Mouse (Mus musculus): Measurements from ENCODE around the gene Sash1.

Gene Sash1

DNA sequence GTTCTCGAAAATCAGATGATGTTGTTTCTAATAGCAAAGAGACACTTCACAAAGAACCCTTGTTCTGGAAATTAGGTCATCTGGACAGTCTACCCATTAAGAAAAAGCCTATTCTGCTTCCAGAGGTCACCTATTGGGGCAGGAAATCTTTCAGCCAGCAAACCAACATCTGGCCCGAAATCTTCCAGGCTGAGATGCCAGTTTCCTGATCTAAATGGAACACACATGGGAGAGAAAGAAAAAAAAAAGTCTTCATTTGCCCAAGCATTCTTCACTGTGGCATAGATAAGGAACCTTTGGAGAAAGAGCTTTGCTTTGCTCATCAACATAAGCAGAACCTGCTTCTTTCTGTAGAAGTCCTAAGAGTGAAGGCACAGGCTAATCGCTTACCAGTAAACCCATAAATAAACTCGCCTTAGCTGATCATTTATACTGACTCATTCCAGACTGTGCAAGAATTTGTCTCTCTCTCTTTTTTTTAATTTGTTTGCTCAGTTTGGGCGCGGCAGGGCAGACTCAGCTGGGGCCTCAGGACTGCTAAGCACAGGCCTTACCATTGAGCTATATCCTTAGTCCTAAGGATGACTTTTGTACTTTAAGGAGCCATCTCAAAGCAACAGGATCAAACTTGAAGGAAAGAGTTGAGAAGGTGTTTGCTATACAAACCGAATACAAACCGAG, 13.1 kb upstream of the Sash1 start:
- no peak for DNase-seq

DNA sequence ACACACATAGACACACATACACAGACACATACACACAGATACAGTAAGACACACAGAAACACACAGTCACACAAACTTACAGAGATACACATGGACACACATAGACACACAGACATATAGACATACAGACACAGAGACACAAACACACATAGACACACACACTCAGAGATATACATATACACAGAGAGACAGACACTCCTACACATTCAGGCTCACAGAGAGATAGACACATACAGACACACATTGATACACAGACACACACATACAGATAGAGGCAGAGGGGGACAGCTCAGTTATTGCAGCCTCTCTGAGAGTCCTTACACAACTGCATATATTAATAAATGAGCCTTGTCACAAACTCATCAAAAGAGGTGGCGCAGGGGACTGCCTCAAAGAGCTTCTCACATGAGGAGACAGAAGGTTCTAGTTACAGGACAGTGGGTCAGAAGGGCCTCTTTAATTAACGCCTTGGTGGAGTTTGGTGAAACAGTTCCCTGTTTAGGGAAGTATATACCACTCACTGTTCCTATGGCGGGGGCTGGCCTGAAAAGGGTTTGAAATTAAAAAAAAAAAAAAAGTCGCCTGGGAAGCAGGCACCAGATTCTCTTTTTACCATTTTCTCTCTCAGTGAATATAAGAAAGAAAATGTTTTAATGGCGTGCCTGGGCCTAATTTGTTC, 12.4 kb upstream of the Sash1 start:
- DNase-seq: no peak

GRCm38 (mm10) chr10:8894965-8895515, 9.2 kb upstream of the Sash1 start:
- no peak for DNase-seq

GRCm38 (mm10) chr10:8890511-8890910, 4.6 kb upstream of the Sash1 start:
- no peak for DNase-seq

DNA sequence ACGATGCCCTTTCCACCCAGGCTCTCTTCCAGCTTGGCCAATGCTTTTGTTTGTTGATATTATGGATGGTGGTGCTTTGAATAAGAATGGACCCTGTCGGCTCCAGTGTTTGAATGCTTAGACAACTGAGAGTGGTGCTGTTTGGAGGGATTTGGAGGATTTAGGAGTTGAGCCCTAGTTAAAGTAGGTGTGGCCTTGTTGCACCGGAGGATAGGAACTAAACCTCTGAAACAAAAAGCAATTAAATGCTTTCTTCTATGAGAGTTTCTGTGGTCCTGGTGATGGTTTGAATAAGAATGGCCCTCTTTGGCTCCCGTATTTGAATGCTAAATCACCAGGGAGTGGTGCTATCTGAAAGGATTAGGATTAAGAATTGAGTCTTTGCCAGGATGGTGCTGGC, 3.5 kb upstream of the Sash1 start:
- no peak for DNase-seq

GRCm38 (mm10) chr10:8886528-8886854, 621 bp upstream of the Sash1 start:
- DNase-seq: no peak

GRCm38 (mm10) chr10:8885201-8885600, 669 bp downstream of the Sash1 start:
- no peak for DNase-seq

DNA sequence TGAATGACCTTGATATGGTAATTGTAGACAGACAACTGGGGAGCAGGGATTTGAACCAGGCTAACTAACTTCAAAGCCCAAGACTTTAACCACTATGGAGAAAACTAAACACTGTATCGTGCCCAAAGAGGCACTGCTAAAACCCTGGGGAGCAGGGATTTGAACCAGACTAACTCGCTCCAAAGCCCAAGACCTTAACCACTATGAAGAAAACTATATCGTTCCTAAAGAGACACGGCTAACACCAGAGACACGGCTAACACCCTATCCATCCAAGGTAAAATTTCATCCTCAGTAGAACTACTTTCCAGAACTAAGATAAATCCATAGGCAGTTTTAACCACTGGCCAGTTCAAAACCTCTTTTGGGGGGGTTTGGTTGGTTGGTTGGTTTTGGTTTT, 1.3 kb downstream of the Sash1 start:
- no peak for DNase-seq

GRCm38 (mm10) chr10:8883686-8884085, 2.2 kb downstream of the Sash1 start:
- DNase-seq: no peak

- no peak for DNase-seq
Observed at GRCm38 (mm10) chr10:8881736-8882135, 4.1 kb downstream of the Sash1 start.

DNA sequence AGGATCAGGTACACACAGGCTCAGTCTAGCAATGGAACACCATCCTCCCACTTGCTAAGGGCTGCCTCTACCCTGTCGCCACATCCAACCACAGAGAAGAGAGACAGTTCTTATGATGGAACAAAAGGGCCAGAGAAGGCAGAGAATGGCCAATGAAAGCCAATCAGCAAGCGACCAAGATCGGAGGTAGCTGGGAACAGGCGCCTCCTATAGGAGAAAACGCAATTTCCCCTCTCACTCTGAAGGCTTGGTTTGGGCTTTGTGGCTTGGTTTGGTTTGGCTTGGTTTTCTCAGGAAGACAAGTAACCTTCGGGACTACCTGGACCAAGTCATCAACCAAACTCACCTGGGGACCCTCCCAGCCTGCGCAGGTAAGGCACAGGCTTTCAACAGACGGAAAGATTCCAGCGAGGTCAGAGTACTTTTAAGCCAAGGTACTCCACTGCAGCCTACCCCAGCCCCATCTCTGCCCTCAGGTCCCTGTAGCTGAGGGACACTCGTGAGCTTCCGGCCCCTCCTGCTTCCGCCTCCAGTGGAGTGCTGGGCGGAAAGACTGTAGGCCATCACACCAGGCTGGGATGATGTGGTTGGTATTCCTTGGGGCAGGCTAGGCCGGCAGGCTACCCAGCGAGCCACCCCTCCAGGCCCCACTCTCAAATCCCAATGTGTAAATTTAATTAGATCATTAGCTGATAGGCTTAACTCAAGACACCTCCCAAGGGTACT, 4.8 kb downstream of the Sash1 start:
- no peak for DNase-seq

GRCm38 (mm10) chr10:8878824-8879223, 7.0 kb downstream of the Sash1 start:
- no peak for DNase-seq

DNA sequence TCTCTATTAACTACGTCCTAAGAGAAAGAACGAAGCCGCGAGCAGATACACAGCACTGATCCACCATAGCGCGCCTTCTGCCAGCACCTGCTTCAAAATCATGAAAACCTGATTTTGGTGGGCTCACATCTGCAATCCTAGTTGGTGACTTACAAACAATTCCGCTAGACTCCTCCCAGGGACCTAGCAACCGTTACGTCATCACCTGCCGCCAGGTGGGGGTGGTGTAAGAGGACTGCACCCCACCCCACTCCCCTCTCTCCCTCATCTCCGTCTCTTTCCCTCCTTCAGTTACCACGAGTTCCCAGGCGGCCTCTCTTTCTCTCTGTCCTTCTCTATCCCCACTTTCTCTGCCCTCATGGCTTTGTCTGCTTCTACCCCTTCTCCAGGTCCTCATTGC, 7.5 kb downstream of the Sash1 start:
- DNase-seq: no peak

DNA sequence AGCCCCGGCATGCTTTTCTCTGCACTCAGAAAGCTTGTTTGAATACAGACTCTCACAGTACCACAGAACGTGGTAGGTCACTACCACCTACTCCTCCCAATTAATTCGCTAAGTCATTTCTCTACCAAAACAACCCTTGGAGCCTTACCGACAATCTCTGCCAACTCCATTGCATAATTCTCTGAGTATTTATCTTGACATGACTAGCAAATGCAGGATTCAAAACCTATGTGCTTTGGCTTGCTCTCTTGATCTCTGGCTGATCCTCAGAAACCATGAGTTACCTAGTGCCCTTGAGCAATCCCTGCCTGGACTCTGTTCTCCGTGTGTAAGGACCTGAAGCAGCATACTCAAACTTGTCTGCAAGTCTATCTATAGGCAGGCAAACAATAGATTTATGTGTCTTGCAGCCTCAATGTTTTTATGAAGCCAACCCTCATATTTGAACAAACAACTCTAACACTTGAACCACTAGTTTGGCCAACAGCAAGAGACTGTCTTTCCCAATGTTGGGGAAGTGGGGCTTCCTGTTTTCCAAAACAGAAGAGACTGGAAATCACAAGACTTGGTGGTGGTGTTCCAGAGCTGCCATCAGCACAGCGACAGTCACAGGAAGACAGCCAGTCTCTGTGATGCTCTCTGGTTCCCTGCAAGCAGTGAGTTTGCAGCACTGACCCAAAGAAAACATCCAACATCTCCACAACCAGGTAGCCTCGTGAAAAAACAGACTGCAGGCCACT, 12.1 kb downstream of the Sash1 start:
- peak; percentile 23 for DNase-seq

DNA sequence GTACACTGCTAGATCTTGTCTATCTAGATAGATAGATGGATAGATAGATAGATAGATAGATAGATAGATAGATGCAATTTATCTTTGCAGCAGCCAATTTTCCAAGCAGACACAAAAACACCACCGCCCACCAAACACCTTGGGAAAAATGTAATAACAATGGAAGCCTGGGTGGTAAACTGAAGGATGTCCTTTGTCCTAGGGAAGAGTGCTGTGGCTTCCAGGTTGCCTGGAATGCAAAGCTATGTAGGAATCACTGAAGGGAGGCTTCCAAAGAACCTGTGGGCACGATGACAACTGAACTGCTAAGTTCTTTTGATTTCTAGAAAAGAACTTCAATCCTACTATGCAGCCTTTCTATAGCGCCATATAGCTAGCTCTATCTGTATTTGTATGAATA, 13.1 kb downstream of the Sash1 start:
- no peak for DNase-seq

DNA sequence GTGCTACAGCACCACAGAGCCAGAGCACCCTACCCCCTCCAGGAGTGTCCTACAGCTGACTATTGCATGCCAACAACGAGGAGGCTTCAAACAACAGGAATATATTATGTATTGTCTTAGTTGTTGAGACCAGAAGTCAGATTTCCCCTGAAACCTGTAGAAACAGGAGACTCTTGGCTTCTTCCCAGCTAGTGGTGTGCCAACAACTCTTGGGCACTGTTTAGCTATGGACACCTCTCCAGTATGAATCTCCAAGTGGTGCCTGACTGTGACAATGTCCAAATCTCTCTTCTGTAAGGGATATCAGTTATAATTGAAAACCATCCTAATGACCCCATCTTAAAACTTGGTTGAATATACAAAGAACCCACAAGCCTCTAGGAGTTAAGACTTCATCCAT, 13.9 kb downstream of the Sash1 start:
- no peak for DNase-seq

GRCm38 (mm10) chr10:8870368-8870767, 15.5 kb downstream of the Sash1 start:
- no peak for DNase-seq

DNA sequence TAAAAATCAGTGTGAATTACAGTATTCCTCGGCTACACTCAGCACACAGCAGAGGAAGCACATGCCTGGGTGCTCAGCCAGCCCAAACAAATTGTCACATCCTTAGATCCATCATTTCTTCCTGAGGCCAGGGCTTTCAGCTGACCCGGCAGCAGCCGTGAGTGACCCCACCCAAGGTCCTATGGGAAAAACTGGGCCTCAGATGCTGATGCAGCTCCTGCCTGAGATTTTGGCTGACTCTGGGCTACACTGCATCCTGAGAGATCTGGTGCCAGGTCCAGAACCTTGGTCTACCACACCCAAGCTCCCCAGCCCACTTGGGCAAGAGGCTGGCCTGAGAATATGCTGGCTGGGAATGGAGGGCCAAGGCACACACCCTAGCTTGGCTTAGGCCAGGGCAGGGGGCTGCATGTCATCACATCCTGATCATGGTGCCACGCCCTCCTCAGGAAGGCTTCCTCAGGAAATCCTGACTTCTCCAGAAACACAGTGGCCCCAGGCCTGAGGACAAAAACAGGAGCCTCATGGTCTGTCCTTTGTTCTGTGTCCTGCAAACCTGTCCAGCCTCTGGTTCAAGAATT, 19.7 kb downstream of the Sash1 start:
- no peak for DNase-seq

DNA sequence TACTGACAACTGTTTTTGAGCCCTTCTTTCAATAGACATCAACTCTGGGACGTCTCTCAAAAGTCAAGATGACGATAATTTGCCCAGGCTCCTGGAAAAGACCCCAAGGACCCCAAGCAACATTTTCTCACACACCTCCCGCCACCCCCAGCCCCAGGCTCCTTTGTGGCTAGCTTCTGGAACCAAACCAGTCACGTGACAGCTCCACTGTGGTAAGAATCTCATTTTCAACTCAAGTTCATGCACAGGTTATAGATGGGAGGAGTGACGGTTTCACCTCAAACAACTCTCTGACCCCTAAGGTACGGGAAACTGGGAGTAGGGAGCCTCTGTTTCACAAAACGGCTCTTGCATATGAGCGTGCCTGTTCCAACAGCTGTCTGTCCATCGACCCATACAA, 25.2 kb downstream of the Sash1 start:
- no peak for DNase-seq

DNA sequence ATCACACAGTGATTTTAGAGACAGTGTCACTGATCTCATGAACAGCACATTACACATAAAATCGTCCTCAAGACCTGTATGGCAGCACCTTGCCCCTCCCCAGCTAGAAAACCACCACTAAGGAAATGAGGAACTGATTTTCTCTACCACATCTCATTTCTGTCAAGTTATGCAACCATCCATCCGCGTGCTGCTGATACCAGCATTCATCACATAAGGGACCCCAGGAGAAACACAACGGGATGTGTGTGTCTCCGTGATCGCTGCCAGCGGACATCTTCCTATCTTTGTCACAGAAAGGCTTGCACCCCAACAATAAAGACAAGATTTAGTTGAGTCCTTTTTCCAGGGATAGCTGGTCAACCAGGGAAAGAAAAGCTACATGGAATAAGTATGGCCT, 27.2 kb downstream of the Sash1 start:
- DNase-seq: no peak

- no peak for DNase-seq
Observed at GRCm38 (mm10) chr10:8856942-8857341, 28.9 kb downstream of the Sash1 start.

DNA sequence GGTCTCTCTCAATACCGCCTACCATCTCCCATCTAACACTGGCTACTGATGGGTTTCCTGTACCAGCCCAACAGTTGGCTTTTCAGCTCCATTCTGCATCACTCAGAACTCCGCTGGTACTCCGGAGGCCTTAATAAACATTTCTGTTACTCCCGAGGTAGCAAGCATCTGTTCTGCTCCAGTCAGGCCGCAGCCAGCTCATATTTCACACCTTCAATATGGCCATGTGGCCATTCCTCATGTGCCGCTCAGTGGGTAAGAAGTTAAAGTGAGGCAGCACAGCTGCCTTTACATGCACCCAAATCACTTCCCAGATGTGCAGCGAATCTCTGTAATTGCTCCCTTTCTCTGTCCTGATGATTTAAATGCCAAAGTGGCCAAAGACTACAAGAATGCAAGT, 32.5 kb downstream of the Sash1 start:
- DNase-seq: no peak

GRCm38 (mm10) chr10:8851625-8852024, 34.2 kb downstream of the Sash1 start:
- no peak for DNase-seq
